Mouse (Mus musculus) frontal cortex, postnatal 10 days (tissue): ENCODE results near the gene Ltbp1.

Experiments
- DNase-seq, 2 experiments: peaks; one replicate each; pipeline ENCODE4 v3.0.0; 2022; ENCODE audit warnings: low spot score in 2 of 2, mixed read lengths in 1 of 2

Ltbp1 gene

GRCm38 (mm10) chr17:75349602-75350001, 344.2 kb downstream of the Ltbp1 start:
- no peak for DNase-seq

- DNase-seq, result no peak
Measured at GRCm38 (mm10) chr17:75353323-75353722, 348.0 kb downstream of the Ltbp1 start.

DNA sequence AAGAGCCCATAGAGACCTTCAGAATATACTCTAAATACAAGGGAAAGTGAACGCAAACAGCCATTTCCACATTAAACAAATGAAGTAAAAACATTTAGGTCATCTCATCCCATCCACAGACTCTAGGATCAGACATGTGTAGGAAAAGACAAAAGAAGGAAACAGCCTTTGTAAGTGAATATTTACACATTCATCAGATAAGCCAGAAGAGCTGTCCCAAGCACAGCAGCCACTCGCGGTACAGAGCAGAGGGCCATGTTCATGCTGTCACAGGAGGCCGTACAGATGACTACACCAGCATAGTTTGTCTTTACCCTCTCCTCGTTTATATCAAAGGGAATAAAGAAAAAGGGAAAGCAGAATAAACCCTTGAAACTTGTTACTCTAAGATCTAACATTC, 350.1 kb downstream of the Ltbp1 start:
- DNase-seq, result no peak

DNA sequence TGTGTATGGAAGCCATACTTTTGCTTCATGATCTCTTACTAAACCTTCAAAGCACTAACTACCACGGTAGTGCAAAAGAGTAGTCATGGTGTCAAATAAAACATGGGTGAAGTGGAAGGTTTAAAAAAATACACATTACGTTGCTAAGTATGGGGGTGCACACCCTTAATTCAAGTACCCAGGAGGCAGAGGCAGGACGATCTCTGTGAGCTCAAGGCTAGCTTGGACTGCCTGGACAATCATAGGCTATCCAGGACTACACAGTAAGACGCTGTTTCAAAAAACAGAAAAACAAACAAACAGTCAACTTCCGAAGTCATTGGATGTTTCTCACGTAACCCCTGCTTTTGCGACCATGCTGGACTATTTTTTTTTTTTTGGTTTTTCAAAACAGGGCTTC, 354.7 kb downstream of the Ltbp1 start:
- no peak for DNase-seq

GRCm38 (mm10) chr17:75366332-75366731, 361.0 kb downstream of the Ltbp1 start:
- DNase-seq, result no peak

- DNase-seq, result no peak
Measured at GRCm38 (mm10) chr17:75367486-75368155, 362.3 kb downstream of the Ltbp1 start.

DNA sequence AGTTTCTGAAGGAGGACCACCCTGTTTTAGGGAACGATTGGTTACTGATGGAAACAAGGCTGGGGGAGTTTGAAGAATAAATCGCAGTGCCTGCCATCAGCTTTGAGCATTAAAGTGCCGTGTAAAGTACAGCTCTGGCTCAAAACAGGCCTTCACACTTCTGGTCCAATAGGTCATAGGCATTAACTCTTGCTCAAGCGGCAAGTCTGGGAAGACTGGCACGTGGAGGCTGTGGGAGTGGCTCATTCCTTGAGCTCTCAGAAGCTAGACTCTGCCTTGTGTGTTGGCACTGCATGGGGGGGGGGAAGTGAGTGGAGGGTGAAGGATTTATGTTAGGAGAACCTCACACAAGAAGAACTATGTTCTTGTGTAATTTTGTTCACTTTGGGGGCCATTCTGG, 363.2 kb downstream of the Ltbp1 start:
- no peak for DNase-seq

DNA sequence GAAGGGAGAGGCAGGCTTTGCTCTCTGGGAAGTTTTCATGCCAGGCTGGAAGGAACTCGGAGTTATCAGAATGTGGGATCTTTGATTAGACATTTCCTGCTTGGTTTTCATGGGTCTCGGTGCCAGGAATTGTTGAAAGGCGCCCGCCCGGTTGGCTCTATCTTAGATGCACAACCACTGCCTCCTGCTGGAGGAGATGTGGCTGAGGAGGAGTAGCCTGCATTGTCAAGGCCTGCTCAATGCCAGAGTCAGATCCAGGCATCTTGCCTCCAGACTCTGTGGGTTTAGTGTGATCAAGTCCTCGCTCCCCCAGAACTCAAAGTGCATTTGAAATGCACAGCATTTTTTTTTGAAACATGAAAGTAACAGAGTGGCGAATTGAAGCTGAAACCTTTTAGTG, 364.0 kb downstream of the Ltbp1 start:
- no peak for DNase-seq

GRCm38 (mm10) chr17:75370120-75370519, 364.8 kb downstream of the Ltbp1 start:
- DNase-seq, result no peak

GRCm38 (mm10) chr17:75371650-75372049, 366.3 kb downstream of the Ltbp1 start:
- DNase-seq, result no peak

DNA sequence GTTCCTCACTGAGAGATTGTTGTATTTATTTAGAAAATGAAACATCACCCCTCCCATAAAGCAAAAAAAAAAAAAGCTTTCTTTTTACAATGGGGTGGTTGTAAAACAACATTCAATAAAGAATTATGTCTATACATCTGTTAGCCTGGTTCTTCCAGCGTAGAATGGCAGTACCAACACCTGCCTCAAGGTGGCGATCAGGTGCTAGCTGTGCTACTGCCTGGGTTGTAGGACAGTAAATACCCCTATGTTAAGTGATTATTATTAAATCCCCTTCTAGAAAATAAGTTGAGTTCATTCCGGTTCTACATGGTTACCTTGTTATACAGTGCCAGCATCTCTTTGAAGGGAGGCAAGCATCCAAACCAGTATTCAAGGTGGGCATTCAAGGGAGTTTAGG, 367.0 kb downstream of the Ltbp1 start:
- DNase-seq, result peak in 1 of 2 experiments; percentile 24

DNA sequence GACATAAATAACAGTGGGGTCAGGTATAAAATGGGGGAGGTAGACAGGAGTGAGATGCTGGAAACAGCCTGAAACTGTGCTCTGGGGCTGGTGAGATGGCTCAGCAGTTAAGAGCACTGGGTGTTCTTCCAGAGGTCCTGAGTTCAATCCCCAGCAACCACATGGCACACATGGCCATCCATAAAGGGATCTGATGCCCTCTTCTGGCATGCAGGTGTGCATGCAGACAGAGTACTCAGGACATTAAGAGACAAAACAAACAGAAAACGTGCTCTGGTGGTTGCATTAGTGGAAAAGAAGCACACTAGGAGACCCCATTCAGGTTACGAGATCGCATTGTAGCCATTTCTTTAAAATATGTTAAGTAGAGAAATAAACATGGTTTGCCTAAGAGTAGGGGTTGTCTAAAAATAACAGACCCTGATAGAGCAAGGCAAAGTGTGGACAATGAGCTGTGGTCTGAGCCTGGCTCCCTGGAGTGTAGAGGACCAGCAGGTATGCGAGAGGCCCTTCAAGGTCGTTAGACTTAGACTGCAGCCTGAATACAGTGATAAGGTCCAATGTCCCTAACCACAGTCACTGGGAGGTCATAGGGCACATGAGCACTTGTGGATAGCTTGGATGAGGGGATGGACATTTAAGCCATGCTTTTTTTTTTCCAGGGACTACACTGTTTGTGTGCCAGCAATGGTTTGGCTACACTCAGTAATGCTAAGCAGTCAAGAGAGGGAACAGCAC, 369.1 kb downstream of the Ltbp1 start:
- no peak for DNase-seq

GRCm38 (mm10) chr17:75378256-75378871, 373.0 kb downstream of the Ltbp1 start:
- DNase-seq, result no peak

DNA sequence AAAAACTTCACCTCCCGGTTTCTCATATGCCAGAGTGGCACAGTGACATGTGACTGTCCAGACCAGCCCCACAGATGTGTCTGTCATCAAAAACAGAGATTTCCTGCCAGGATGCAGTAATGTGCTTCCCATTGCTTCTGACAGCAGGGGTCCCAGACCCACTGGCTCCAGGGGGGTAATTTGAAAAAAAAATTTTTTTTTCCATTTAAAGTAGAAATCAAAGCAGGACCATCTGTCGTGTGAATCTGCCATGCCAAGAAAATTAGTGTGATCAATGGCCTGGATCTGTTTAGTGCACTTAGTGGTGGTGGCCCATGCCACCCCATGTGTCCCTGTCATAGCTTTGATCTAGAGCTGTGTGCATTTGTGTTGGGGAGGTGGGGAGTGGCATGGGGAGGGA, 374.8 kb downstream of the Ltbp1 start:
- no peak for DNase-seq

DNA sequence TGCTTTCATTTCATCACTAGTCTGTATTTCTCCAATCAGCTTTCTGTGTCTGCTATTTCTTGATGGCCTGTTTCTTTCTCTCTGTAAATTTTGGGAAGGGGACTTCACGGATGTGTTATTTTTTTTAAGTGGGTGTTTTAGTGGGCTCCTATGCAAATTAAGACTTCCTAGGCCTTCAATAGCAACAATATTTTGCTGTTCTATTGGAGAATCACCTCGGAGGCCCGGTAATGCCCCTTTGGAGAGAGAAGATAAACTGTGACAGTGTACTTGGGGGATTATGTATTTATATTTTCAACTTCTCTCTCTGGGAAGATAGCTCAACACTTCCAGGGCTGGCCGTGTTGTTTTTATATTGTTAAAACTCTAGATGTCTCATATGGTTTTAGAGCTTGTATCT, 383.0 kb downstream of the Ltbp1 start:
- no peak for DNase-seq

DNA sequence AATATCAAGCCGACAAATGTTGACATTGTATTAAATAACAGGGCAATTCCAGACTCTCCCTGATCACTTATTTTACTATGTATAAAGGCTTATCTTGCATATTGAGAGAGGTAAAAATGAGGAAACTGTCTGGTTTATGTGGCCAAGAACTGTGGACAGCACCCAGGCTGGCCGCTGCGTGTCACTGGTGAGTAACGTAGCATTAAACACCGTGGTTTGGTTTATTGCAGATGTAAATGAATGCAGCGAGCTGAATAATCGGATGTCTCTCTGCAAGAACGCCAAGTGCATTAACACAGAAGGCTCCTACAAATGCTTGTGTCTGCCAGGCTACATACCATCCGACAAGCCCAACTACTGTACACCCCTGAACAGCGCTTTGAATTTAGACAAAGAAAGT, 384.8 kb downstream of the Ltbp1 start:
- no peak for DNase-seq

GRCm38 (mm10) chr17:75391429-75392192, 386.2 kb downstream of the Ltbp1 start:
- no peak for DNase-seq

- DNase-seq, result no peak
Measured at GRCm38 (mm10) chr17:75406405-75406804, 401.0 kb downstream of the Ltbp1 start.

DNA sequence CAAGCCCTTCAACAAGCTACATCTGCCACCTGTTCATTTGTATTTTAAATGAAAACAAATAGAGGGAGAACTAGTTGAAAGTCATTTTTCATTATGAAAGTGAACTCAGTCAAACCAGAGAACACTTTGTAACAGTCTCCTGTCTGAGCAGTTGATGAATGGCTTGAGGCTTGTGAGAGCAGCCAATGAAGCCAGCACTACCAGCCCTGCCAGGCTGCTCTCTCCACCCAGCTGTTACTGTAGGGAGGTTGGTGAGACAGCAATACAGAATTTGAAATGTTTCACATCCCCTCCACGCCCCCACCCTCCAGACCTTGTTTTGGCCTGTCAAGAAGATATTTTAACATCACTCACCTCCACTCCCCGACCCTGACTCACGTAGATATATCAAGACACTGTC, 411.5 kb downstream of the Ltbp1 start:
- DNase-seq, result no peak

DNA sequence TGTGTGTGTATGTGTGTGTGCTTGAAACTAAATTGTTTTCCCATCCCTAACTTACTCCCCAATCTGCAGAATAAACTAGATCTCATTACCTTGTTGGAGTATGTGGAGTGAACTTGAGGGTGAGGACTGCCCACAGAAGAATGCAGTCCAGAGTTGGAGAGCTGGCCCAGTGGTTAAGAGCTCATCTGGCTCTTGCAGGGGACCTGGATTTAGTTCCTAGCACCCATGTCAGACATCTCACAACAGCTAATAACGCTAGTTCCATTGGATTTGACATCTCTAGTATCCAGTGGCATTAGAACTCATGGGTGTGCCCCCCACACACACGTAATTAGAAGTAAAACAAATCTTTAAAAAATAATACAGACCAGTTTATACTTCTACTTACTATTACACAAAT, 428.8 kb downstream of the Ltbp1 start:
- no peak for DNase-seq

DNA sequence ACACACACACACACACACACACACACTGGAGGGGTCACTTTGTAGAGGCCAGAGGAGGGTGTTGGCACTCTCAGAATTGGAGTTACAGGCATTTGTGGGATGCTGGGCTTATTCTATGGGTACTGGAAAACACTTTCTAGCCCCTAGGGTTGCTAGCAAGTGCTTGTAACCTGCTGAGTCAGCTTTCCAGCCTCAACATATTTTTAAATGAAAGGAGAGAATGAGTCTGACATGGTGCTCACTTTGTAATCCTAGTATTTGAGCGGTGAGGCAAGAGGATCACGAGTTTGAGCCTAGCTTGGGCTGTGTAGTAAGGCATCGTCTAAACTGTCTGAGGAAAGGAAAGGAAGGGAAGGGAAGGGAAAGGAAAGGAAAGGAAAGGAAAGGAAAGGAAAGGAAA, 429.5 kb downstream of the Ltbp1 start:
- no peak for DNase-seq

- no peak for DNase-seq
Measured at GRCm38 (mm10) chr17:75435599-75435998, 430.2 kb downstream of the Ltbp1 start, which contains the start of gene Rasgrp3. TSS of gene Rasgrp3 (plus strand) at chr17:75435896.
